Mouse (Mus musculus): ENCODE results near the gene Hipk2.

Gene Hipk2

GRCm38 (mm10) chr6:38826857-38827256, 49.1 kb downstream of the Hipk2 start:
- DNase-seq: no peak

GRCm38 (mm10) chr6:38825886-38826285, 50.1 kb downstream of the Hipk2 start:
- no peak for DNase-seq

GRCm38 (mm10) chr6:38823827-38824226, 52.1 kb downstream of the Hipk2 start:
- DNase-seq: peak; percentile 59

- no peak for DNase-seq
These were observed 52.8 kb downstream of the Hipk2 start for GRCm38 (mm10) chr6:38823164-38823563.

GRCm38 (mm10) chr6:38821686-38822085, 54.3 kb downstream of the Hipk2 start:
- peak; percentile 28 for DNase-seq

GRCm38 (mm10) chr6:38820862-38821261, 55.1 kb downstream of the Hipk2 start:
- DNase-seq: no peak

GRCm38 (mm10) chr6:38816216-38816615, 59.7 kb downstream of the Hipk2 start:
- DNase-seq: peak; percentile 46

- no peak for DNase-seq
These were observed 60.4 kb downstream of the Hipk2 start for GRCm38 (mm10) chr6:38815582-38815981.

- DNase-seq: no peak
These were observed 61.3 kb downstream of the Hipk2 start for GRCm38 (mm10) chr6:38814690-38815089.

GRCm38 (mm10) chr6:38811459-38812145, 64.4 kb downstream of the Hipk2 start:
- DNase-seq: no peak

GRCm38 (mm10) chr6:38810121-38810475, 65.9 kb downstream of the Hipk2 start:
- no peak for DNase-seq

- peak; percentile 66 for DNase-seq
These were observed 66.4 kb downstream of the Hipk2 start for GRCm38 (mm10) chr6:38809396-38810120.

GRCm38 (mm10) chr6:38808317-38808716, 67.6 kb downstream of the Hipk2 start:
- no peak for DNase-seq

GRCm38 (mm10) chr6:38806963-38807445, 69.0 kb downstream of the Hipk2 start:
- DNase-seq: peak; percentile 28

GRCm38 (mm10) chr6:38805612-38806011, 70.4 kb downstream of the Hipk2 start:
- DNase-seq: peak; percentile 55

- no peak for DNase-seq
These were observed 74.7 kb downstream of the Hipk2 start for GRCm38 (mm10) chr6:38801252-38801651.

- no peak for DNase-seq
These were observed 78.4 kb downstream of the Hipk2 start for GRCm38 (mm10) chr6:38797548-38797947.

- DNase-seq: no peak
These were observed 79.0 kb downstream of the Hipk2 start for GRCm38 (mm10) chr6:38796993-38797392.

GRCm38 (mm10) chr6:38796388-38796787, 79.6 kb downstream of the Hipk2 start:
- DNase-seq: no peak

- no peak for DNase-seq
These were observed 80.7 kb downstream of the Hipk2 start for GRCm38 (mm10) chr6:38795096-38795816.

GRCm38 (mm10) chr6:38792966-38793365, 83.0 kb downstream of the Hipk2 start:
- DNase-seq: no peak

- DNase-seq: no peak
These were observed 86.6 kb downstream of the Hipk2 start for GRCm38 (mm10) chr6:38789221-38789810.

- no peak for DNase-seq
These were observed 88.0 kb downstream of the Hipk2 start for GRCm38 (mm10) chr6:38787811-38788509.

Measured in lung, postnatal 36 days (tissue).